Mouse (Mus musculus): Measurements from ENCODE around the gene Gucy1b2. TPM values are rescaled to one million over a fixed set of nuclear protein-coding genes. Genes with fewer than 3 reads are reported as not detected.

Gucy1b2 gene
- polyA plus RNA-seq, 1 experiment from 2014 or later: 0.08 TPM

DNA sequence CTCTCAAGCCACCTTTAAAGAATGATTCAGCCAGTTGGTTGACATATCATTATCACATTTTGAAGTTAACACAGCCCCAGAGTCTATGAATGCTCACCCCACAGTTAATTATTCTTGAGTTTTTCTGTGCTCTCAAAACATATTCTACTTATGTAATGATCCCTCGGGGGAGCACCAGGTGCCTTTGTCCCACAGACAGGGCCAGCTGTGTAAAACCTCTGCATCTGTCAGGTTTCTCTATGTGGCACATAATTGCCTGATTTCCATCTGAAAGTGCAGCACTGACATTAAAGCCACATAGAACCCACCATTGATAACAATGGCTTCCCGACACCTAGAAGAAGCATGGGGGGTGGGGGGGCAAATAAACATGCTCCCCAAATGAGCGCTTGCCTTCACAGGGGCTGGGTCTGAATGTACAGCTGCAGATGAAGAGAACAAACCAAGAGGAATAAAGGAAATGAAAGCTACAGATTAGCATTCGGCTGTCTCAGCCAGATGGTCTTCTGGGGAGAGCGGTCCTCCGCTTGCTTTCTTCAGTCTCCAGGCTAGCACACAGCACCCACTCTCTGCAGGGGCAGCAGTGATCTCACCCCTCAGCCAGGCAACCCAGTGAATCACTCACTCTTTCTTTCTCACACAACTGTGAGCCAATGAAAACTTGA lies 66.9 kb downstream of the Gucy1b2 start:
- no peak for ATAC-seq (ENCODE audit: insufficient number of reproducible peaks, insufficient read depth, low FRiP score, low TSS enrichment)
- no peak overlapping the region for H3K9ac ChIP-seq
- H3K4me3 ChIP-seq: no peak overlapping the region
- H3K4me1 ChIP-seq: no peaks in the 10 kb centered on the region
- WGBS: 75% methylated on average over 6 of the region's 6 CpGs
- no peaks in the 10 kb centered on the region for H3K36me3 ChIP-seq
- no peaks in the 10 kb centered on the region for H3K9me3 ChIP-seq
- no peak overlapping the region for H3K4me2 ChIP-seq (replicated peaks)
- H3K27me3 ChIP-seq: no peaks in the 10 kb centered on the region
- no peak overlapping the region for H3K27ac ChIP-seq

DNA sequence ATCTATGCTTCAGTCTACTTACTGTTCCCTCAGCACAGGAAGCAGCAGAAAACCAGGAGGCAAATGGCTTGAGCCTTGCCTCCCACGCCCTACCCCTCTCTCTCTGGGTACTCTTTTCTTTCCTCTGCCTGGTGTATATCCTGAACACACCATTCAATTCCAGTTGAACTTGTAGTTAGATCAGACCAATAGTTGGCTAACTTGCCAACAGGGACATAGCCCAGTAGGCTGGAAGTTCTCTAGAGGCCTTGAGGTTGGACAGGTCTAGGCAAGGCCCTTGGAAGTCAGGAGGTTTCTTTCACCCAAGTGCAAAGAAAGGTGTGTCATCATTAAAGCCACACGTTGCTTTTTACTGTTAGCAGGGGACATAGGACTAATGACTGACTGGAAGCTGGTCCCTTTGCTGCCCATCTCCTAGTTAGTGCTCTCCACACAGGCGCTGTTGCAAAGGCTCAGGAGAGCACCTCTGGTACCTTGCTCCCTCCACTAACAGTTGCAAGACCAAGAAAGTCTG lies 72.2 kb downstream of the Gucy1b2 start:
- Histone ChIP-seq H3K27me3 (no peaks in the 10 kb centered on the region), H3K9ac (no peak overlapping the region), H3K4me1 (0 out of 2 replicates have a peak, but pooled peaks cover 2% of the 10 kb centered on the region), H3K36me3 (no peaks in the 10 kb centered on the region), H3K27ac (no peak overlapping the region), H3K4me3 (no peak overlapping the region), H3K4me2 (replicated peaks) (no peak overlapping the region), H3K9me3 (no peaks in the 10 kb centered on the region)
- no peak for ATAC-seq (ENCODE audit: insufficient number of reproducible peaks, insufficient read depth, low FRiP score, low TSS enrichment)
- 83% methylated on average over 3 of the region's 3 CpGs for WGBS

DNA sequence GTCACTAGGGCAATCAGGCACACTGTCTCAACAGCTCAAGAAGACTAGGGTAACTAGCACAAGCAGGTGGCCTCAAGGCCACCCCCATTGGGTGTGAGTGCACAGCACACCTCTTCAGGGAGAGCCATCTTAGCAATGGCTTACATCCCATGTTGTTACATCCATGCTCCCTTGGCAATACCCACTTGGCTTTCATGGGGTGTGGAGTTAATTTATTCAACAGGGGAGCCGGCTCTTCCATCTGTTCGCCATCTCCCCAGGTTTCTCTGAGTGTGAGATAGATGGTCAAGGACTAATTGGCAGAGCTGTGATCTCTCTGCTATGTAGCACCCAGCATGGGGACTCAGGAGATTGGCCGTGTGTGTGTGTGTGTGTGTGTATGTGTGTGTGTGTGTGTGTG lies 73.0 kb downstream of the Gucy1b2 start:
- no peaks in the 10 kb centered on the region for H3K9me3 ChIP-seq
- no peak for ATAC-seq (ENCODE audit: insufficient number of reproducible peaks, insufficient read depth, low FRiP score, low TSS enrichment)
- no peak overlapping the region for H3K4me2 ChIP-seq (replicated peaks)
- H3K4me3 ChIP-seq: no peak overlapping the region
- 91% methylated on average over 3 of the region's 3 CpGs for WGBS
- H3K9ac ChIP-seq: no peak overlapping the region
- 0 out of 2 replicates have a peak, but pooled peaks cover 2% of the 10 kb centered on the region for H3K4me1 ChIP-seq
- H3K36me3 ChIP-seq: no peaks in the 10 kb centered on the region
- H3K27ac ChIP-seq: no peak overlapping the region
- no peaks in the 10 kb centered on the region for H3K27me3 ChIP-seq

DNA sequence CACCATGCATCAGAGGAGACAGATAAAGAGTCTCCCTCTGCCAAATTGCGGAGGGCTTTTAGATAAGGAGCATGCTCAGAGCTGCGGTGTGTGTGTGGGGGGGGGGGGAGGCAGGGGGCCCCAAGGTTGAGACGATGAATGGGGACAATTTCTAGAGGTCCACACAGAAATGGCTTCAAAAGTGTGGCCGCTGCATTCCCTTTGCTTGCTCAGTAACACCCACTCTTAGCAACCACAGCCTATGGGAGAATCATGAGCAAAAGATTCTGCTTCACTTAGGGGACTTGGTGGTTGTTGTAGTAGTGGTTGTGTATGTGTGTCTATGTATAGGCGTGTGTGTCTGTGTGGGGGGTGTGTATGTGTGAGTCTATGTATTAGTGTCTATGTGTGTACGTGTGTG lies 75.5 kb downstream of the Gucy1b2 start:
- Histone ChIP-seq H3K9ac (no peak overlapping the region), H3K4me3 (no peak overlapping the region), H3K4me1 (0 out of 2 replicates have a peak, but pooled peaks cover 2% of the 10 kb centered on the region), H3K27me3 (no peaks in the 10 kb centered on the region), H3K27ac (no peak overlapping the region), H3K9me3 (no peaks in the 10 kb centered on the region), H3K36me3 (0 out of 2 replicates have a peak, but pooled peaks cover 6% of the 10 kb centered on the region), H3K4me2 (replicated peaks) (no peak overlapping the region)
- ATAC-seq (ENCODE audit: insufficient number of reproducible peaks, insufficient read depth, low FRiP score, low TSS enrichment): no peak
- WGBS: 83% methylated on average over 6 of the region's 6 CpGs

DNA sequence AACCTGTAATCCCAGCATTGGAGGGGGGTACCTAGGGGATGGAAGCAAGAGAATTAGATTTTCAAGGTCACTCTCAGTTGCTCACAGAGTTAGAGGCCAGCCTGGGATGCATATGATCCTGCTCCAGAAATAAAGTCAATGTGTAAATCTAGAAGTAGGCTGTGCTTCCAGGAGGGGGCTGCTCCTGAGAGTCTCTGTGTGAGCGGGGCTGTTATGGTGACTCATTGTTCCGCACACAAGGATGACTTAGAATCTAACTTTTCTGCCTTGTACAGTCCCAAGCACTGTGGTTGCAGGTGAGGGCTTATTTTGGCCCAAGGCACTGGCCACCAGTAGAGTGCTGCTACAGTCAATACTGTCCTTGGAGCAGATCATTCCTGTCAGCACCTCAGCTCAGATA lies 76.7 kb downstream of the Gucy1b2 start:
- no peak overlapping the region for H3K4me3 ChIP-seq
- H3K27ac ChIP-seq: no peak overlapping the region
- ATAC-seq (ENCODE audit: insufficient number of reproducible peaks, insufficient read depth, low FRiP score, low TSS enrichment): no peak
- 0 out of 2 replicates have a peak, but pooled peaks cover 6% of the 10 kb centered on the region for H3K36me3 ChIP-seq
- no peaks in the 10 kb centered on the region for H3K9me3 ChIP-seq
- H3K4me2 ChIP-seq (replicated peaks): no peak overlapping the region
- 0 out of 2 replicates have a peak, but pooled peaks cover 4% of the 10 kb centered on the region for H3K4me1 ChIP-seq
- H3K9ac ChIP-seq: no peak overlapping the region
- H3K27me3 ChIP-seq: no peaks in the 10 kb centered on the region
- 83% methylated on average over 2 of the region's 2 CpGs for WGBS

DNA sequence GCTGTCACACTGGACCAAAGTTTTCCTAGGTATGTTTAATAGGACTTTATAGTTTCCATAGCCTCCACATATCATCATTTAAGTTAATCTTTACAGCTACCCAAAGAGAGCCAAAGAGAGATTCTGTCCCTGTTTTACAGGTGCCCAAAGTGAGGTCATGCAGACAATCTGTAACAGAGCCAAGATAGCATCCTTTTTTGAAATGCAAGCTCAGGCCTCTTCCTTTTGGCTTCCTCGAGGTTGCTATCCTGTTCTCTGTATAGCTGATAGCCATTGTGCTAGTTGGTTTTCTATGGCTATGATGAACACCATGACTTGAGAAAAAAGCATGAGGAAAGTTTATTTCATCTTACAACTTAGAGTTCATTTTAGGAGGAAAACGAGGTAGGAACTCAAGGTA lies 80.0 kb downstream of the Gucy1b2 start:
- Histone ChIP-seq H3K9me3 (no peaks in the 10 kb centered on the region), H3K4me2 (replicated peaks) (no peak overlapping the region), H3K9ac (no peak overlapping the region), H3K36me3 (0 out of 2 replicates have a peak, but pooled peaks cover 6% of the 10 kb centered on the region), H3K27ac (no peak overlapping the region), H3K27me3 (no peaks in the 10 kb centered on the region), H3K4me1 (0 out of 2 replicates have a peak, but pooled peaks cover 8% of the 10 kb centered on the region), H3K4me3 (no peak overlapping the region)
- no peak for ATAC-seq (ENCODE audit: insufficient number of reproducible peaks, insufficient read depth, low FRiP score, low TSS enrichment)
- 81% methylated on average over 2 of the region's 2 CpGs for WGBS

DNA sequence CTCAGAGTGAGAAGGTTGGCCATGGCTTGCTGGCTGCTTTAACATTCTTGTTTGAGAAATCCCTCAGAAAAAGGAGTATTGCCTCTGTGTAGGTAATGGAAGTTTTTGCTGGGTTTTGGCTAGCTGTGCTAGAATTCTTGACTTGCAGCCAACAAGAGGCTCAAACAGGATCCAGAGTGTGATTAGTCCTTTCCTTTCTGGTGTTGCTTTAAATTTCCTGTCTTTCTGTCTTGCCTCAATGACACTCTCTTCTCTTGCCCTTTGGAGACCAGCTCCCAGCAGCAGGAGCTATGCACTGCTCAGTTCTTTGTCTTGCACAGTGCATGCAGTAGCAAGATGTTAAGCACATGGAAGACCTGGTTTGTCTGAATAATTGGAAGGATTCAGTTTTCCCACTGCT lies 80.4 kb downstream of the Gucy1b2 start:
- 0 out of 2 replicates have a peak overlapping the region, but pooled peaks have one; percentile 11 for H3K27ac ChIP-seq
- 0 out of 2 replicates have a peak, but pooled peaks cover 6% of the 10 kb centered on the region for H3K36me3 ChIP-seq
- H3K4me1 ChIP-seq: 0 out of 2 replicates have a peak, but pooled peaks cover 8% of the 10 kb centered on the region
- no peak overlapping the region for H3K9ac ChIP-seq
- H3K27me3 ChIP-seq: no peaks in the 10 kb centered on the region
- no peak overlapping the region for H3K4me3 ChIP-seq
- no peaks in the 10 kb centered on the region for H3K9me3 ChIP-seq
- H3K4me2 ChIP-seq (replicated peaks): no peak overlapping the region
- no peak for ATAC-seq (ENCODE audit: insufficient number of reproducible peaks, insufficient read depth, low FRiP score, low TSS enrichment)

DNA sequence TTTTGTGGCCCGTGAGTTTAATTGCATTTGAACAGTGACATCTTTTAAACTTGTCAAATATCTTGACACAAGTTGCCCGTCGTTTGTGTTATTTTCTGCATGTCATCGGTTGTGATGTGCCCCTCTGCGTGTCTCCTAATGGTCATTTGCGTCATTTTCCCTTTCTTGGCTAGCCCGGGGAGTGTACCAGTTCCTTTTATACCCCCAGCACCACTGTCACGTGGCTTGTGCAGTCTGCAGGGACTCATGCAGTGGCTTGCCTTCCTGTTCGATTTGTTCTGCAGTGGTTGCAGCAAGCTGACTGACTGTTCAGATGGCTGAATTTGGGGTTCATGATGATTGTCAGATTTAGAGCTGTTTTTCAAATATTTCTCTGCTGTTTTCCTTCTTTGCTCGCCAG lies 82.1 kb downstream of the Gucy1b2 start:
- Histone ChIP-seq H3K27ac (no peak overlapping the region), H3K4me3 (no peak overlapping the region), H3K4me1 (0 out of 2 replicates have a peak, but pooled peaks cover 8% of the 10 kb centered on the region), H3K27me3 (no peaks in the 10 kb centered on the region), H3K9me3 (no peaks in the 10 kb centered on the region), H3K36me3 (0 out of 2 replicates have a peak, but pooled peaks cover 6% of the 10 kb centered on the region), H3K4me2 (replicated peaks) (no peak overlapping the region), H3K9ac (no peak overlapping the region)
- ATAC-seq (ENCODE audit: insufficient number of reproducible peaks, insufficient read depth, low FRiP score, low TSS enrichment): no peak
- 72% methylated on average over 10 of the region's 10 CpGs for WGBS

DNA sequence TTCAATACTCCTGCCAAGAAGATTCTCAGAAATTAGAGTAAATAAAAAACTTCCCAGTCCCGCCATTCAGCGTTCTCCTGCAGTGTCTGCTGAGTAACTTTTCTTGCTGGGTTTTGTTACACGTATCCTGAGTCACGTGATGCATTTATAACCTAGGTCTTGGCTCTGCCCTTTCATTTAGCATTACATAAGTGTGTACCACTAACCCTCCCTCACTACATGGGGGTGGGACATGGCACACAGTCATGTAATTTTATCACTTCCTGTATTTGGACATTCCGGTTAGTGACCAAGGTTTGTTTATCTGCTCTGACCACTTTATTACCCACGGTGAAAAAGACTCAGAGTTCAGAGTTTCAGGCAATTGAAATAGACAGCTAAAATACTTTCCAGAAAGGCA lies 85.3 kb downstream of the Gucy1b2 start:
- no peak overlapping the region for H3K9ac ChIP-seq
- H3K4me1 ChIP-seq: 0 out of 2 replicates have a peak, but pooled peaks cover 8% of the 10 kb centered on the region
- 42% methylated on average over 6 of the region's 6 CpGs for WGBS
- H3K27ac ChIP-seq: no peak overlapping the region
- 0 out of 2 replicates have a peak, but pooled peaks cover 2% of the 10 kb centered on the region for H3K36me3 ChIP-seq
- H3K4me3 ChIP-seq: no peak overlapping the region
- H3K9me3 ChIP-seq: no peaks in the 10 kb centered on the region
- H3K4me2 ChIP-seq (replicated peaks): no peak overlapping the region
- H3K27me3 ChIP-seq: no peaks in the 10 kb centered on the region
- no peak for ATAC-seq (ENCODE audit: insufficient number of reproducible peaks, insufficient read depth, low FRiP score, low TSS enrichment)

DNA sequence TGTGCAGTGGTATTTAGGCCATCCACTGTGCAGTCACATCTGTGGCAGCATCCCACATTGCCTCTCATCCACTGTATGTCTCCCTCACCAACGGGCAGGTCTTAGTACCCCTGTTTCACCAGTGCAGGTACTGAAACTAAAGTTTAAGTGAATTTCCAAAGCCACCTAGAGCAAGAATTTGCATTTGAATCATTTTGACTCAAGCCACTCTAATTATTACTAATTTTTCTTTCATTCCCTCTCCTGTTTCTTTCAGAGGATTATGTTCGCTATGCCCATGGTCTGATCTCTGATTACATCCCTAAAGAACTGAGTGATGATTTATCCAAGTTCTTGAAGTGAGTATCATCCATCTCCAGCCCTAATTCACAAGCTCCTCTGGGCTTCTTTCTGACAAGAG lies 92.3 kb downstream of the Gucy1b2 start:
- peaks cover 12% of the 10 kb centered on the region; the same call in 1 of the 2 replicates for H3K36me3 ChIP-seq
- no peaks in the 10 kb centered on the region for H3K9me3 ChIP-seq
- H3K27ac ChIP-seq: no peak overlapping the region
- WGBS: 91% methylated on average over 2 of the region's 2 CpGs
- H3K4me1 ChIP-seq: no peaks in the 10 kb centered on the region
- ATAC-seq (ENCODE audit: insufficient number of reproducible peaks, insufficient read depth, low FRiP score, low TSS enrichment): no peak
- no peak overlapping the region for H3K4me3 ChIP-seq
- no peak overlapping the region for H3K4me2 ChIP-seq (replicated peaks)
- H3K9ac ChIP-seq: no peak overlapping the region
- H3K27me3 ChIP-seq: no peaks in the 10 kb centered on the region

DNA sequence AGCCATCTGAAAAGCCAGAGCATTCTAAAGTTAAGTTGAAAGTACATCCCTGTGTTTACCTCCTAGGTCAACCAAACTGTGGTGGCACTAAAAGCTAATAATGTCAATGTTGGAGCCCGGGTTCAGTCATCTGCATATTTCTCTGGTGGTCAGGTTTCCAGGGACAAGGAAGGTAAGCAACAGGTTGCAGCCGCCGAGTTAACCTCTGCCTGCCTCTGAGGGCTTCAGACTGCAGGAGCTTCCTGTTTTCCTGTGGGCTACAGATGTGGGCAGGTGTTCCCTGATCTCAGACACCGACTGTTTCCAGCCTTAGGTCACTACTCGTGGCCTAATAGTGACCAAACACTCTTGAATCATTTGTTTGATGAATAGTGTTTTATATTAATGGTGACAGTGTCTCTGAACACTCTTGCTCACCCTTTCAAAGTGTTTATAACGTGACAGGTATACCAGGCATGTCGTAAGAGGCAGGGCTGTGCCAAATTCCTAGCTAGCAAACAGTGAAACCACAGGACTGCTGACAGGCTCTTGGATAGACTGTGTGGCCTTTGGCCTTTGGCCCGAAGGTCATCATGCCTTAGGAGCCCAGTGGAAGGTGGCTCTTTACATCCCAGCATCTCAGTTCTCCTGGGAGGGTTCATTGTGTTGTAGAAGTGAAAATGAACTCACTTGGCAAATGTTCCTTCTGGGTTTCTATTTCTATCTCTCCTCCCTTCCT lies 94.7 kb downstream of the Gucy1b2 start:
- H3K27me3 ChIP-seq: no peaks in the 10 kb centered on the region
- no peak overlapping the region for H3K4me3 ChIP-seq
- H3K9me3 ChIP-seq: no peaks in the 10 kb centered on the region
- no peaks in the 10 kb centered on the region for H3K4me1 ChIP-seq
- no peak overlapping the region for H3K27ac ChIP-seq
- peaks cover 12% of the 10 kb centered on the region; the same call in 1 of the 2 replicates for H3K36me3 ChIP-seq
- no peak for ATAC-seq (ENCODE audit: insufficient number of reproducible peaks, insufficient read depth, low FRiP score, low TSS enrichment)
- H3K4me2 ChIP-seq (replicated peaks): no peak overlapping the region
- no peak overlapping the region for H3K9ac ChIP-seq
- 73% methylated on average over 8 of the region's 8 CpGs for WGBS

DNA sequence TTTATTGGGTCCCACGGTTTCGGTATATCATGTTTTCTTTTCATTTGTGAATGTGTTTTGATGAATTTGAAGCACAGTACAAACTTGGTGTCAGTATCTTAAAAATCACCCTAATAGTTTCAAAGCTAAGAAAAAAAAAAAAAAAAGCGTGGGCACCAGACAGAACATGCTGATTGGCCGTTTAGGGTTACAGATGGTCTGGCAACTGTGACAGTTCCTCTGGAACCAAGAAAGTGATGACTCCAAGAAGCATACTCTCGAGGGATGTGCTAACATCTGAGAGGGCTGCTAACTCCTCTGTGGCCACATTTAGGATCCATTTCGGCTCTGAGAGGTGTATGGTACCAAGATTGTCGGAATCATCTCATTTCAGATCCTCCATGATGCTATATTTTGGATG lies 100.9 kb downstream of the Gucy1b2 start:
- 84% methylated on average over 7 of the region's 7 CpGs for WGBS
- Histone ChIP-seq H3K36me3 (0 out of 2 replicates have a peak, but pooled peaks cover 6% of the 10 kb centered on the region), H3K4me3 (no peak overlapping the region), H3K4me1 (no peaks in the 10 kb centered on the region), H3K9ac (no peak overlapping the region), H3K27ac (no peak overlapping the region), H3K9me3 (no peaks in the 10 kb centered on the region), H3K4me2 (replicated peaks) (no peak overlapping the region), H3K27me3 (no peaks in the 10 kb centered on the region)
- ATAC-seq (ENCODE audit: insufficient number of reproducible peaks, insufficient read depth, low FRiP score, low TSS enrichment): no peak
